Mouse (Mus musculus) hematopoietic stem cell, adult 5-6 weeks (primary cell): ENCODE data around the gene Itm2c. TPM values are rescaled to one million over a fixed set of nuclear protein-coding genes. Genes with fewer than 3 reads are reported as not detected.
A peak's percentile ranks its signal among the peaks of the same experiment; 100 is the strongest.

Experiments used
- ATAC-seq, 2 experiments: fragments of 125-278 bp in 1 of 2; replicated peaks in 1 of 2; 2 replicates each; pipeline ENCODE4 v1.8.0; 2016 to 2017; ENCODE audit warnings: inconsistent platforms in 2 of 2, mild to moderate bottlenecking in 2 of 2, moderate number of reproducible peaks in 2 of 2, low read depth in 1 of 2, moderate TSS enrichment in 1 of 2; ENCODE audit not compliant: low FRiP score in 2 of 2, poor library complexity in 2 of 2, severe bottlenecking in 2 of 2, insufficient read depth in 1 of 2, low TSS enrichment in 1 of 2
- total RNA-seq: library from RNA; stranded (forward); fragments of 172-1452, 232-1000 nt; gene quantifications from 2 replicates; pipeline ENCODE4 v1.2.3, GENCODE M21; 2017

The Itm2c gene
- total RNA-seq, 1 experiment from 2014 or later = 48.4 TPM

DNA sequence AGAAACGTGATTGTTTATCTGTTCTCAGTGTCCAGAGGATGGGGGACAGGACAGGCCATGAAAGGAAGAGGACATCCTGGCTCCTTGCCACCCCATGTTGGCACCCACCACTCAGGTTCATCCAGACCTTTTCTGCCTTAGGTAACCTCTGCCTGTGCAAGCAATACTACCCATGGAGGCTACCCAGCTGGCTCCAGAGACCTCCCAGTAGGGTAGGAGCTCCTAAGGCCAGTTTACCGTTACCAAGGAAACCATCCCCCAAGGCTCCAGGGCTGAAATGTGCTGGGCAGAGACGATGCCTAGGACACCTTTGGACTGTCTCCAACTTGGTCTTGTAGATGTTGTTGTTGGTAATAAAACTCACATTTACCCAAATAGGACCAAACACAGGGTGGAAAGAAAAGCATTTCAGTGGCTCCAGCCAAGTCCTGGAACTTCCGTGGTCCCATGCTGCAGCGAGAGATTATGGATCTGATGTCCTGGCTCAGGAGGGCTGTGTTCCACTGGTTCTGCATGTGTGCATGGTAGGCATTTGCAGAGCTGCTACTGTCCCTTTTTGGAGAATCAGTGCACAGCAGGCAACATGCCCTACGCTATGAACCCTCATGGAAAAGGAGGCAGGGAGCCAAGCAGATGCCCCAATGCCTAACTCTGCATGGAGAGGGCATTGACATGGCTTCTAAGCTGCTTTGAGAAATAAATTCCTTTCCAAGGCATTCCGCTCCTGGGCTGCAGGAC is 28.2 kb downstream of the Itm2c start:
- ATAC-seq = no peak

GRCm38 (mm10) chr1:85922865-85923211 is 28.8 kb downstream of the Itm2c start:
- no peak for ATAC-seq

DNA sequence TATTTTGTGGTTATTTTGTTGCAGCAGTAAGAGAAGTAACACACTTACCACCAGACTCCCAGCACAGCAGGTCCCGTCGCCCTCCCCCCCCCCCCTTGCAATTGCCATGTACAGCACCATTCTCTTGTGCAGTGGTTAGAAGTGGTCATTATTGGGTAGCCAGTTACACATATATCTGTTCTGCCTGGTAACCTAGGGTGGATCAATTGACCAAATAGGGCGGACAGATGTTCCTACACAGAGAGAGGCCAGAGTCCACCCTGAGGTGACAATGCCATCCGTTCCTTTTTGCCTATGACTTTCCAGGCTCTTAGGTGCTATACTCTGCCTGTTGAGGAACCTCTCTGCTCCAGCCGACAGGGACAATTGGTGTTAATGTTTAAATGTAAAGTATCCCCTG is 31.1 kb downstream of the Itm2c start:
- ATAC-seq = no peak

DNA sequence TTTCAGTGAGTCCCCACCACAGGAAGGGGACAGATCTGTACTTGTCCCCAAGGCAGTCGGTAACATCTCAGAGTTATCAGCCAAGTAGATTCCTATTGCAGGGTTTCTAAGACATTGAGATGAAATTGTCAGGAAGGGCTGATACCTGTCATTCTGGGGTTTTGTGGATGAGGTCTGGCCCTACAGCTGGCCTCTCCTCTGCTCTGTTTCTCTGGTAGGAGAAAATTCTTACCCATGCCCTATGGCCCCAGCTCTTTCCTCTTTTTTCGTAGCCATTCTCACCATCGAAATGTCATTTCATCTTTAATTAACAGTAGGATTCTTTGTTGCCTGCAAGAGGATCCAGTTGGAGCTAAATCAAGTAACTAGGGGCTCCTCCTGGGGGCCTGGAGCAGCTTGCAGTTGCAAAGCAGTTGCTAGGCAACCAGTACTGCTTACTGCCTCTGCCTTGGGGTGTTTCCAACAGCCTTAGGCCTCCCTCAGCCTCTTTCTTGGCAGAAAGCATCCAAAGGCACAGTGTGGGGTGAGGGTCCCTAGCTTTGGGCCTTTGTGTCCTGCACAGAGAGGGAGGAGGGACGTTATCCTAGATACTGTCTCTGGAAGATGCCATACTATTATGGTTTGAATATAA is 34.1 kb downstream of the Itm2c start, which contains the start of gene 4933407L21Rik:
Gene 4933407L21Rik, plus strand, starts transcription at position 427 of the 631 bp plus-strand sequence.
- no peak for ATAC-seq

- ATAC-seq = no peak
These were observed 34.6 kb downstream of the Itm2c start for GRCm38 (mm10) chr1:85928688-85929065.

DNA sequence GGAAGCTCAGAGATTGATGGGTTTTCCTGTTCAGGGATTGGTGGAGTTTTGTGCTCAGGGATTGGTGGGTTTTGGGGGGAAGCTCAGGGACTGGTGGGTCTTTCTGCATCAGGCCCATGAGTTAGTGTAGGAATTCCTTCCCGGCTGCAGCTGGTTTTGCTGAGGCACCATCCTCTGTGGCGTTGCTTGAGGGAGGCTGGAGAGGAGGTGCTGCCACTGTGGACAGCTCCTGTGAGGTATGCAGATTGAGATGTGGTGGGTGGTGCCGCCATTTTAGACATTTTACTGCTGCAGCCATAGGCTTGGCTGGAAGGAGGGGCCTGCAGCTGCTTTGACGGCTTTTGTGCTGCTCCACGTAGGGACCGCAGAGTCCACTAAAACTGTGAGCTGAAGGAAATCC is 35.3 kb downstream of the Itm2c start:
- ATAC-seq = no peak

DNA sequence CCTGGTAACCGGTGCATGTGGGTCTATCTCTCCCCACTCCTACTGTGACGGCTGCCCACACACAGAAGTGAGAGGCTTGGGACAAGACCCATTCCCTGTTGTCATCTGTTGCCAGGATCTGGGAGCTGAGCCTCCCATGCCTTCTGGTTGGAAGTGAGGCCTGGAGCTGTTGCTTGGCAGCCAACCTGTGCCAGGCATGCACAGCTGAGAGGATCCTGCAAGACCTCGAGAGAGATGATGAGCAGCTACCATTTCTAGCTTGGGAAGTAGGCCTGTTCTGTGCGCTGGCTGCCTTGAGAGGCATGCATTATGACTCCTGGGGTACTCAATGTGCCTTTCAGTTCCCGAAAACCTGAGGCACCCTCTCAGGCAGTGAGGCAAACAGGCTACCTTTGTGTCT is 37.1 kb downstream of the Itm2c start:
- no peak for ATAC-seq

DNA sequence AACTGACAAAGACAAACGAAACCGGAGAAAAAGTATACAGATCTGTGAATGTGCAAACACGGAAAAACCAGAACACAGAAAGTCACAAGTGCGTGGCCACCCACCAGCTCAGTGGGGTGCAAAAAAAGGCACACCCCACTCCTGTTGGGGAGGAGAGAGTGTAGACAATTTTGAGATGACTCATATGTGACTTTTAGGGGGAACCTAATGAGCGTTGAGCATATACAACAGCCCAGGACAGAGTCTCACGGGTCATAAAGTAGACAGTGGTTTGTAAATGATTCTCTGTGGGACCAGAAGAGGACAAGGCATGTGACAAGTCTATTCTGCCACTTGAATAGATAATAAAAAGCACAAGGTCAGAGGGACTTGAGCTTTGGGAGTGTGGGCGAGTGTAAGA is 39.1 kb downstream of the Itm2c start:
- ATAC-seq = no peak

DNA sequence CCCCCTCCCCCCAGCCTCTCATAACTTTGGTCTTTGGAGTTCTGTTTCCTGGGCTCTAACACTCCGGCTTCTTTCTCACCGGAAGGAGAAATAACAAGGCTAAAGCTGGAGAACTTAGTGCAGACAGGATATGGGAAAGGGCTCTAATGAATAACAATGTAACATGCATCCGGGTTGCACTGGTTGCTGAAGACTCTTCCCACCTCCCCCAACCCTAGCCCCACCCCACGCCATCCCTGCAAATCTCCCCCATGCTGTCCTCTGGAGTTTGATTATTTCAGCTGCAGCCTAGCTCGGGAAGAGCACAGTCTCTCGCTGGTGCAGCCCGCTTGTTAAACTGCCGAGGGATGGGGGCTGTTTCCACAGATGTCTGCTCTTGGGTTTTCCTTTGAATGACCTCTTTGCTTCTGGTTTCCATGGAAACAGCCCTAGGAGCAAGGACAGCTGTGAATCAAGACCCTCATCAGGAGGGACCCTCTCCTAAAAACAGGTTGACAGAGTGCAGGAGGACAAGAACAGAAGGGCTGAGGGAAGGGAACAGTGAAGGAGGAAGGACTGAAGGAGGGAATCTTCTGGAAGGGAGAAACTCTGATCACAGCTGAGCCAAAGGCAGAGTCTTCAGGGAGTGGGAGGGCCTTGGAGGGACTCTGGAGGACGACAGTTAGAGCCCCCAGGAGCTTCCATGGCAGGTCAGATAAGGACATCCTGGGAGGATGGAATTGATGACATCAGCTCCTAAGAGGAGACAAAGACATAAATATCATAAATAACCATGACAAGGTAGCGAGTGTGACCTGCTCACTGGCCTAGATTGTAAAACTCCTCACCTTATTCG is 39.8 kb downstream of the Itm2c start:
- no peak for ATAC-seq

GRCm38 (mm10) chr1:85934560-85934959 is 40.5 kb downstream of the Itm2c start:
- ATAC-seq = no peak

DNA sequence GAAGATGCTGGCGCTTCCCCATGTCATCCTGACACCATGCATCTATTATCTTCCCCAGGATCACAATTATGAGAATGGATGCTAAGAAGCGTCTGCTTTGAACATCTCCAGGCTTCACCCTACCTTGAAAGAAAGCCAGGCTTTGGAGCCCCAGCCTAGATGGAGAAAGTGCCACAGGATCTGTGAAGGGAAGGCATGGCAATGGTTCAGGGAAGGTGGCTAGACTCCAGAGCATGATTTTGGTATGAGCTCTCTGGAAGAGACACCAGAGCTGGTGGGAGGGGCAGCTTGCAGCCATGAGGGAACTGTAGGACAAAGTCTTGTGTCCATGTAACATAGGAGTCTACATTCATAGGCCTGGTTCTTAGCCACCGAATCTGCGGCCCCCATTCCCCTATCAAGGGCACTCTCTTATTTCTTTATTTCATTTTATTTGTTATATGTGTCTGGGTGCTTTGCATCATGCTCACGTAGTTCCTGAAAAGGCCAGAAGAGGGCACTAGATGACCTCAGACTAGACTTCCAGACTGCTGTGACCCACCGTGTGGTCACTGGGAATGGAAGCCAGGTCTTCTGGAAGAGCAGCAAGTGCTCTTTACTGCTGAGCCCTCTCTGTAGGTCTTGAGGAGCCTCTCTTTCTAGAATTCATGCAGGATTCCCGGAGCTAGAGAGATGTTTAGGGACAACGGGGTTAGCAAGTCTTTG is 41.2 kb downstream of the Itm2c start:
- peak; percentile 58 to 71; a peak in 2 of 4 replicates for ATAC-seq

GRCm38 (mm10) chr1:85936265-85936664 is 42.2 kb downstream of the Itm2c start:
- no peak for ATAC-seq

GRCm38 (mm10) chr1:85937323-85937722 is 43.2 kb downstream of the Itm2c start:
- ATAC-seq = no peak

DNA sequence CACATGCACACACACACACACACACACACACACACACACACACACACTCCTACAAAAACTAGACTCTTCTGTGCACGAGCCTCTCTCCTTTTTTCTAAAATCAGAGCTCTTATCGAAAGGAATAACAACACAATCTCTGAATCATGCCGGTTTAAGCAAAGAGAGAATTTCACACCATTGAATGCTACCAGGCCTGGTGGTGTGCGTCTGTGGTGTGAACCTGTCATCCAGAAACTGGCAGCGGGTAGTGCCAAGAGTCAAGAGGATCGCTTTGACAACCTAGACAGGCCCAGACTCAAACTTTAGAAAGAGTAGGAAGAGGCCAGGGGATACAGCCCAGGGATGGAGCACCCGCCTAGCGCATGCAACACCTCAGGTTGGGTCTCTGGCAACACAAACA is 48.2 kb downstream of the Itm2c start:
- no peak for ATAC-seq

- ATAC-seq = no peak
These were observed 55.1 kb downstream of the Itm2c start for GRCm38 (mm10) chr1:85949085-85949684.

DNA sequence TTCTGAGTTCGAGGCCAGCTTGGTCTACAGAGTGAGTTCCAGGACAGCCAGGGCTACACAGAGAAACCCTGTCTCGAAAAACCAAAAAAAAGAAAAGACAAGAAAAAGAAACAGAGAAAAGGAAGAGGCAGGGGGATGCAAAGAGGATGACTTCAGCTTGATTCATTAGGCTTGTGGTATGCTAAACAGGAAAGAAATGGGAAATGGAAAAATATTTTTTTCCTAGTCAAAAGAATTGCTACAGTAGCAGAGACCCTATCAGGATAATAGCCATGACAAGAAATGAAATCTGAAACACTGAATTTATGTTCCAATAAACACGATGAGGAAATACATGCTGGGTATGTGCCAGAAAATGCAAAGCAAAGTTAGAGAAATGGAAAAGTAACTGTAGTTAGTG is 61.1 kb downstream of the Itm2c start:
- no peak for ATAC-seq

DNA sequence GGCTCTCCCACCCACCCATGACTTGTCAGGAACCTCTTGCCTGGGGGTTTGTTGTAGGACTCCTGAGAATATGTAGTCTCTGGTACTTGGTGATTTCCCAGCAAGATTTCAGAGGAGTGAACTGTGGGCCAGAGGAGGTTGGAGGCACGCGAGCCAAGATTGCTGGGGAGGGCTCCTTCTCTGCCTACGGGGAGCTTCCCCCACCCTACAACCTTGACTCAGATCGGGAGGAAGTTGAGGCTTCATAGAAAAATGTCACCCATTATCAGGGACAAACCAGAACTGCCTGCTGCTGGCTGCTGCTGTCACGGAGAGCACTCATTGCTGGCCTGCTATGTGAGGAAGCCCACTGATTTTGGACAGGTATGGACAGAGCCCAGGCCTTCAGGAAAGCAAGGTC is 63.2 kb downstream of the Itm2c start:
- 0 out of 4 replicates have a peak, but pooled peaks of 1 of the 2 experiments have one; percentile 18 for ATAC-seq
